Mouse (Mus musculus) MEL (cell line): ENCODE data around the gene Prr5l. TPM values are rescaled to one million over a fixed set of nuclear protein-coding genes. Genes with fewer than 3 reads are reported as not detected.
A peak's percentile ranks its signal among the peaks of the same experiment; 100 is the strongest.

Experiments
- DNase-seq: peaks from one replicate; pipeline ENCODE4 v3.0.0; 2011; ENCODE audit warnings: low read depth, low spot score
- H3K27ac ChIP-seq: 2 replicates; pipeline ENCODE4 v1.5.1; 2012; ENCODE audit warnings: low read depth, mild to moderate bottlenecking, control low read depth, low read length, moderate library complexity; ENCODE audit not compliant: control insufficient read depth
- H3K27me3 ChIP-seq, 2 experiments: fragments of 150-350 bp in 1 of 2; sonication (generic) in 1 of 2; 2 replicates each; pipeline ENCODE4 v1.6.1; 2012; ENCODE audit warnings: low read length in 2 of 2, mild to moderate bottlenecking in 2 of 2, improper control_type of control experiment in 1 of 2, moderate library complexity in 1 of 2; ENCODE audit not compliant: insufficient read depth in 2 of 2, control insufficient read depth in 1 of 2
- H3K36me3 ChIP-seq, 2 experiments: 2 replicates each; pipeline ENCODE4 v1.6.1; 2012 to 2014; ENCODE audit warnings: low read length in 2 of 2, improper control_type of control experiment in 1 of 2, inconsistent platforms in 1 of 2, mild to moderate bottlenecking in 1 of 2; ENCODE audit not compliant: insufficient read depth in 2 of 2, control insufficient read depth in 1 of 2
- H3K4me1 ChIP-seq, 2 experiments: fragments of 150-350 bp in 1 of 2; sonication (generic) in 1 of 2; 2 replicates each; pipeline ENCODE4 v1.6.1; 2012; ENCODE audit warnings: low read length in 2 of 2, improper control_type of control experiment in 1 of 2, mild to moderate bottlenecking in 1 of 2; ENCODE audit not compliant: insufficient read depth in 2 of 2, control insufficient read depth in 1 of 2
- H3K4me3 ChIP-seq, 2 experiments: fragments of 150-350 bp in 1 of 2; sonication (generic) in 1 of 2; 2 replicates each; pipeline ENCODE4 v1.5.1; 2012; ENCODE audit warnings: low read depth in 2 of 2, low read length in 2 of 2, mild to moderate bottlenecking in 2 of 2, moderate library complexity in 2 of 2, control low read depth in 1 of 2, improper control_type of control experiment in 1 of 2; ENCODE audit not compliant: control insufficient read depth in 1 of 2, insufficient read depth in 1 of 2
- H3K79me2 ChIP-seq: 2 replicates; pipeline ENCODE4 v1.6.1; 2012; ENCODE audit warnings: mild to moderate bottlenecking, low read length, moderate library complexity; ENCODE audit not compliant: control insufficient read depth, poor library complexity, insufficient read depth
- H3K9ac ChIP-seq: 2 replicates; pipeline ENCODE4 v1.6.1; 2012; ENCODE audit warnings: low read depth, mild to moderate bottlenecking, control low read depth, low read length, moderate library complexity; ENCODE audit not compliant: control insufficient read depth, poor library complexity, severe bottlenecking
- H3K9me3 ChIP-seq: fragments of 150-350 bp; sonication (generic); replicated peaks from 2 replicates; pipeline ENCODE4 v1.6.1; 2012; ENCODE audit warnings: mild to moderate bottlenecking, low read length, improper control_type of control experiment, moderate library complexity; ENCODE audit not compliant: insufficient read depth
- CTCF ChIP-seq, 3 experiments: IDR thresholded peaks in 2 of 3; conservative IDR thresholded peaks in 1 of 3; 2 replicates each; pipeline ENCODE4 v1.5.1; 2011 to 2012; ENCODE audit warnings: low read length in 3 of 3, low read depth in 2 of 3, mild to moderate bottlenecking in 2 of 3, improper control_type of control experiment in 1 of 3, inconsistent platforms in 1 of 3, mixed read lengths in 1 of 3, moderate library complexity in 1 of 3; ENCODE audit not compliant: control insufficient read depth in 1 of 3, insufficient read depth in 1 of 3, poor library complexity in 1 of 3, severe bottlenecking in 1 of 3
- E2F4 ChIP-seq: IDR thresholded peaks from 2 replicates; pipeline ENCODE4 v1.6.1; 2011; ENCODE audit warnings: low read depth, low read length, improper control_type of control experiment, borderline replicate concordance
- ELF1 ChIP-seq: IDR thresholded peaks from 2 replicates; pipeline ENCODE4 v1.6.1; 2014; ENCODE audit warnings: low read depth, mild to moderate bottlenecking, inconsistent platforms, low read length, improper control_type of control experiment, moderate library complexity
- EP300 ChIP-seq, 2 experiments: IDR thresholded peaks; 2 replicates each; pipeline ENCODE4 v1.6.1; 2011; ENCODE audit warnings: improper control_type of control experiment in 2 of 2, low read length in 2 of 2, low read depth in 1 of 2, mild to moderate bottlenecking in 1 of 2
- ETS1 ChIP-seq: IDR thresholded peaks from 2 replicates; pipeline ENCODE4 v1.6.1; 2012; ENCODE audit warnings: low read depth, mild to moderate bottlenecking, inconsistent platforms, low read length, improper control_type of control experiment, moderate library complexity
- GABPA ChIP-seq: IDR thresholded peaks from 2 replicates; pipeline ENCODE4 v1.6.1; 2012; ENCODE audit warnings: low read depth, mild to moderate bottlenecking, inconsistent platforms, low read length, improper control_type of control experiment, moderate library complexity
- GATA1 ChIP-seq: IDR thresholded peaks from 2 replicates; pipeline ENCODE4 v1.6.1; 2011; ENCODE audit warnings: low read depth, low read length, improper control_type of control experiment
- HCFC1 ChIP-seq: IDR thresholded peaks from 2 replicates; pipeline ENCODE4 v1.6.1; 2012; ENCODE audit warnings: low read depth, mild to moderate bottlenecking, inconsistent platforms, low read length, improper control_type of control experiment, moderate library complexity
- KAT2A ChIP-seq: conservative IDR thresholded peaks from 2 replicates; pipeline ENCODE4 v1.6.1; 2012; ENCODE audit warnings: low read depth, low read length, improper control_type of control experiment, inconsistent platforms
- MAFK ChIP-seq: IDR thresholded peaks from 2 replicates; pipeline ENCODE4 v1.6.1; 2011; ENCODE audit warnings: low read depth, mild to moderate bottlenecking, low read length, improper control_type of control experiment, borderline replicate concordance
- MAZ ChIP-seq: IDR thresholded peaks from 2 replicates; pipeline ENCODE4 v1.6.1; 2012; ENCODE audit warnings: low read depth, mild to moderate bottlenecking, inconsistent platforms, low read length, improper control_type of control experiment
- MEF2A ChIP-seq: IDR thresholded peaks from 2 replicates; pipeline ENCODE4 v1.6.1; 2014; ENCODE audit warnings: low read depth, mild to moderate bottlenecking, inconsistent platforms, low read length, improper control_type of control experiment; ENCODE audit not compliant: poor library complexity, insufficient replicate concordance, severe bottlenecking; ENCODE audit errors: extremely low read depth
- MYB ChIP-seq: IDR thresholded peaks from 2 replicates; pipeline ENCODE4 v1.6.1; 2011; ENCODE audit warnings: mild to moderate bottlenecking, low read depth, low read length, improper control_type of control experiment
- MYC ChIP-seq: IDR thresholded peaks from 2 replicates; pipeline ENCODE4 v1.6.1; 2011; ENCODE audit warnings: low read depth, mild to moderate bottlenecking, low read length, improper control_type of control experiment, moderate library complexity
- NELFE ChIP-seq: IDR thresholded peaks from 2 replicates; pipeline ENCODE4 v1.6.1; 2011; ENCODE audit warnings: low read depth, low read length, improper control_type of control experiment
- NRF1 ChIP-seq: IDR thresholded peaks from 2 replicates; pipeline ENCODE4 v1.6.1; 2014; ENCODE audit warnings: low read depth, mild to moderate bottlenecking, inconsistent platforms, low read length, improper control_type of control experiment, moderate library complexity; ENCODE audit not compliant: poor library complexity, insufficient read depth, severe bottlenecking
- POLR2AphosphoS2 ChIP-seq: IDR thresholded peaks from 2 replicates; pipeline ENCODE4 v1.6.1; 2011; ENCODE audit warnings: low read length, improper control_type of control experiment
- RAD21 ChIP-seq: IDR thresholded peaks from 2 replicates; pipeline ENCODE4 v1.6.1; 2011; ENCODE audit warnings: mild to moderate bottlenecking, low read depth, low read length, improper control_type of control experiment
- RCOR1 ChIP-seq: IDR thresholded peaks from 2 replicates; pipeline ENCODE4 v1.6.1; 2012; ENCODE audit warnings: low read depth, mild to moderate bottlenecking, inconsistent platforms, low read length, improper control_type of control experiment
- SIN3A ChIP-seq: IDR thresholded peaks from 2 replicates; pipeline ENCODE4 v1.6.1; 2012; ENCODE audit warnings: low read length, improper control_type of control experiment, inconsistent platforms
- SMC3 ChIP-seq: IDR thresholded peaks from 2 replicates; pipeline ENCODE4 v1.6.1; 2011; ENCODE audit warnings: low read depth, low read length, improper control_type of control experiment
- TCF12 ChIP-seq: IDR thresholded peaks from 2 replicates; pipeline ENCODE4 v1.6.1; 2014; ENCODE audit warnings: low read depth, mild to moderate bottlenecking, inconsistent platforms, low read length, improper control_type of control experiment, moderate library complexity
- UBTF ChIP-seq: IDR thresholded peaks from 2 replicates; pipeline ENCODE4 v1.6.1; 2012; ENCODE audit warnings: low read depth, mild to moderate bottlenecking, inconsistent platforms, low read length, improper control_type of control experiment, moderate library complexity, borderline replicate concordance; ENCODE audit not compliant: insufficient read depth
- USF2 ChIP-seq, 2 experiments: IDR thresholded peaks; 2 replicates each; pipeline ENCODE4 v1.6.1; 2011 to 2012; ENCODE audit warnings: improper control_type of control experiment in 2 of 2, low read length in 2 of 2, borderline replicate concordance in 1 of 2, inconsistent platforms in 1 of 2, low read depth in 1 of 2, mild to moderate bottlenecking in 1 of 2; ENCODE audit not compliant: insufficient read depth in 1 of 2
- ZC3H11A ChIP-seq: IDR thresholded peaks from 2 replicates; pipeline ENCODE4 v1.6.1; 2012; ENCODE audit warnings: low read depth, mild to moderate bottlenecking, inconsistent platforms, low read length, improper control_type of control experiment
- ZMIZ1 ChIP-seq: IDR thresholded peaks from 2 replicates; pipeline ENCODE4 v1.6.1; 2012; ENCODE audit warnings: low read depth, mild to moderate bottlenecking, inconsistent platforms, low read length, improper control_type of control experiment, moderate library complexity
- polyA plus RNA-seq, 2 experiments: library from polyadenylated mRNA; stranded (reverse) in 1 of 2; unstranded in 1 of 2; fragments of >175 nt in 1 of 2; fragments of >200 nt in 1 of 2; gene quantifications; 2 replicates each; pipeline versions ENCODE4 v1.2.1 to v1.2.4; 2012; ENCODE audit warnings: low replicate concordance in 2 of 2, low read depth in 1 of 2; ENCODE audit not compliant: insufficient read length in 2 of 2, insufficient read depth in 1 of 2, missing spikeins in 1 of 2
- total RNA-seq: library from RNA; depleted of rRNA; stranded (reverse); fragments of 300-350 nt; gene quantifications from 2 replicates; pipeline ENCODE4 v1.2.3, GENCODE M21; 2012

Prr5l gene
- total and polyA plus RNA-seq, 3 experiments: 0.04 TPM; not detected in 2

GRCm38 (mm10) chr2:101717162-101717561, 165.7 kb downstream of the Prr5l start:
- H3K27ac ChIP-seq: no peak overlapping the region
- no peaks in the 10 kb centered on the region for H3K36me3 ChIP-seq
- H3K9ac ChIP-seq: no peak overlapping the region

GRCm38 (mm10) chr2:101715650-101716323, 167.0 kb downstream of the Prr5l start:
- H3K36me3 ChIP-seq: no peaks in the 10 kb centered on the region
- H3K4me3 ChIP-seq: no peak overlapping the region
- H3K79me2 ChIP-seq: no peaks in the 10 kb centered on the region
- no peak overlapping the region for H3K9ac ChIP-seq
- peaks cover 0 to 8% of the 10 kb centered on the region in 2 experiments; a peak in 3 of 4 replicates for H3K27me3 ChIP-seq
- H3K4me1 ChIP-seq: 0 out of 4 replicates have a peak, but pooled peaks cover 0 to 2% of the 10 kb centered on the region in 2 experiments
- H3K27ac ChIP-seq: no peak overlapping the region
- TF ChIP-seq SIN3A: no peak
- TF ChIP-seq USF2 (IDR thresholded peaks at IDR 0.05; ENCODE audit: borderline replicate concordance in 1 of 2, insufficient read depth in 1 of 2, low read depth in 1 of 2, low read length in 2 of 2): no peak
- no peak for TF ChIP-seq GATA1
- no peak for TF ChIP-seq ZMIZ1
- TF ChIP-seq MYC: no peak
- TF ChIP-seq ZC3H11A: peak; percentile 40; the same call in 1 of the 2 replicates
- no peak for TF ChIP-seq UBTF
- no peak for TF ChIP-seq E2F4
- no peak for TF ChIP-seq NRF1
- TF ChIP-seq KAT2A: no peak
- TF ChIP-seq NELFE: no peak
- peak; percentile 39 for TF ChIP-seq RAD21
- TF ChIP-seq MAZ: no peak
- TF ChIP-seq MEF2A: no peak
- no peak for TF ChIP-seq TCF12
- no peak for TF ChIP-seq RCOR1
- peak; percentile 59 to 80 (median 73) for TF ChIP-seq CTCF (IDR thresholded peaks at IDR 0.05 in 2 of 3, conservative IDR thresholded peaks at IDR 0.05 in 1 of 3; ENCODE audit: control insufficient read depth in 1 of 3, insufficient read depth in 1 of 3, low read depth in 2 of 3, low read length in 3 of 3, poor library complexity in 1 of 3, severe bottlenecking in 1 of 3)
- TF ChIP-seq SMC3: peak; percentile 63
- no peak for TF ChIP-seq GABPA
- H3K9me3 ChIP-seq: no peaks in the 10 kb centered on the region
- DNase-seq: peak; percentile 67

More at GRCm38 (mm10) chr2:101717162-101717561, 165.7 kb downstream of the Prr5l start:
- 0 out of 4 replicates have a peak, but pooled peaks cover 0 to 2% of the 10 kb centered on the region in 2 experiments for H3K4me1 ChIP-seq
- H3K79me2 ChIP-seq: no peaks in the 10 kb centered on the region
- TF ChIP-seq EP300 (IDR thresholded peaks at IDR 0.05; ENCODE audit: low read depth in 1 of 2, low read length in 2 of 2) (no peak), NRF1 (no peak), SMC3 (no peak), ETS1 (no peak), MYB (no peak), KAT2A (no peak), NELFE (no peak), HCFC1 (no peak), GATA1 (no peak), RCOR1 (no peak), CTCF (IDR thresholded peaks at IDR 0.05 in 2 of 3, conservative IDR thresholded peaks at IDR 0.05 in 1 of 3; ENCODE audit: control insufficient read depth in 1 of 3, insufficient read depth in 1 of 3, low read depth in 2 of 3, low read length in 3 of 3, poor library complexity in 1 of 3, severe bottlenecking in 1 of 3) (no peak), MAFK (no peak), UBTF (no peak), ELF1 (no peak), POLR2AphosphoS2 (no peak), ZMIZ1 (no peak), SIN3A (no peak)
- H3K27me3 ChIP-seq: peaks cover 0 to 5% of the 10 kb centered on the region in 2 experiments; a peak in 3 of 4 replicates
- no peak overlapping the region for H3K4me3 ChIP-seq
- H3K9me3 ChIP-seq: no peaks in the 10 kb centered on the region
- DNase-seq: no peak
